Mouse (Mus musculus) naive thymus-derived CD4-positive, alpha-beta T cell, adult 2 months (primary cell): ENCODE data around the gene Lsm6.

ENCODE experiments used
- DNase-seq: peaks from one replicate; pipeline ENCODE4 v3.0.0-alpha.2; 2011; ENCODE audit warnings: low read depth

The Lsm6 gene

GRCm38 (mm10) chr8:78806006-78806405, 14.9 kb downstream of the Lsm6 start:
- DNase-seq, result no peak

- DNase-seq, result no peak
These were observed 19.7 kb downstream of the Lsm6 start for GRCm38 (mm10) chr8:78801201-78801600.

GRCm38 (mm10) chr8:78798671-78799070, 22.3 kb downstream of the Lsm6 start:
- no peak for DNase-seq

GRCm38 (mm10) chr8:78797985-78798384, 23.0 kb downstream of the Lsm6 start:
- no peak for DNase-seq

- DNase-seq, result no peak
These were observed 27.7 kb downstream of the Lsm6 start for GRCm38 (mm10) chr8:78793231-78793630.

- no peak for DNase-seq
These were observed 44.1 kb downstream of the Lsm6 start for GRCm38 (mm10) chr8:78776816-78777215.

GRCm38 (mm10) chr8:78771256-78771655, 49.7 kb downstream of the Lsm6 start:
- DNase-seq, result no peak

GRCm38 (mm10) chr8:78770584-78770983, 50.4 kb downstream of the Lsm6 start:
- DNase-seq, result no peak

GRCm38 (mm10) chr8:78765556-78765955, 55.4 kb downstream of the Lsm6 start:
- no peak for DNase-seq

GRCm38 (mm10) chr8:78764976-78765375, 56.0 kb downstream of the Lsm6 start:
- DNase-seq, result no peak

- no peak for DNase-seq
These were observed 61.8 kb downstream of the Lsm6 start for GRCm38 (mm10) chr8:78759139-78759538.

GRCm38 (mm10) chr8:78754986-78755385, 66.0 kb downstream of the Lsm6 start:
- DNase-seq, result no peak
